Mouse (Mus musculus) spleen, adult 2 months (tissue): ENCODE data around the gene Syngr1. TPM values are rescaled to one million over a fixed set of nuclear protein-coding genes. Genes with fewer than 3 reads are reported as not detected.

ENCODE experiments used
- DNase-seq, 2 experiments: peaks; one replicate each; pipeline versions ENCODE4 v3.0.0 to v3.0.0-alpha.2; 2012 to 2021; ENCODE audit warnings: low spot score in 2 of 2, low read depth in 1 of 2
- H3K27ac ChIP-seq: fragments of 200-500 bp; 2 replicates; pipeline ENCODE4 v1.5.1; 2012; ENCODE audit warnings: low read length, inconsistent platforms; ENCODE audit not compliant: insufficient read depth
- H3K27me3 ChIP-seq: fragments of 200-500 bp; 2 replicates; pipeline ENCODE4 v1.6.1; 2012; ENCODE audit warnings: mild to moderate bottlenecking, moderate library complexity, low read length, inconsistent platforms; ENCODE audit not compliant: control insufficient read depth, insufficient read depth
- H3K36me3 ChIP-seq: fragments of 200-500 bp; 2 replicates; pipeline ENCODE4 v1.6.1; 2012; ENCODE audit warnings: mild to moderate bottlenecking, low read length, inconsistent platforms; ENCODE audit not compliant: control insufficient read depth, insufficient read depth
- H3K4me1 ChIP-seq: fragments of 200-500 bp; 2 replicates; pipeline ENCODE4 v1.6.1; 2011; ENCODE audit warnings: inconsistent platforms; ENCODE audit not compliant: control insufficient read depth, insufficient read depth, insufficient read length
- H3K4me3 ChIP-seq: fragments of 200-500 bp; 2 replicates; pipeline ENCODE4 v1.5.1; 2011; ENCODE audit warnings: mild to moderate bottlenecking, inconsistent platforms; ENCODE audit not compliant: insufficient read depth, insufficient read length; ENCODE audit errors: extremely low read depth
- CTCF ChIP-seq: fragments of 200-500 bp; IDR thresholded peaks from 2 replicates; pipeline ENCODE4 v1.5.1; 2011; ENCODE audit warnings: mild to moderate bottlenecking, inconsistent platforms; ENCODE audit not compliant: insufficient read depth, insufficient read length, insufficient replicate concordance; ENCODE audit errors: extremely low read depth
- POLR2A ChIP-seq: fragments of 200-500 bp; IDR thresholded peaks from 2 replicates; pipeline ENCODE4 v1.6.1; 2011; ENCODE audit warnings: low read depth, low read length, inconsistent platforms
- WGBS: fragments of 180-500 bp; shearing (Covaris S2); methylation state at CpG from one replicate; pipeline ENCODE4 v1.1.7; 2018; 5-methylcytosine and 5-hydroxymethylcytosine counted together
- polyA plus RNA-seq: library from polyadenylated mRNA; depleted of rRNA; stranded (reverse); fragments of >200 nt; gene quantifications from 2 replicates; pipeline ENCODE4 v1.2.3, GENCODE M21; 2012

The Syngr1 gene
- polyA plus RNA-seq, 1 experiment = 9.9 TPM

- Histone ChIP-seq H3K4me1 (peaks cover 3% of the 10 kb centered on the region), H3K36me3 (no peaks in the 10 kb centered on the region), H3K27me3 (peaks cover 5% of the 10 kb centered on the region; the same call in 1 of the 2 replicates), H3K4me3 (no peak overlapping the region), H3K27ac (no peak overlapping the region)
- TF ChIP-seq POLR2A = no peak
- no peak for TF ChIP-seq CTCF
- 83% methylated on average over 11 of the region's 11 CpGs for WGBS
- DNase-seq = no peak
Observed at GRCm38 (mm10) chr15:80090155-80090554, 979 bp upstream of the Syngr1 start.

GRCm38 (mm10) chr15:80090741-80091120 is 403 bp upstream of the Syngr1 start:
- TF ChIP-seq POLR2A (no peak), CTCF (no peak)
- Histone ChIP-seq H3K27me3 (peaks cover 5% of the 10 kb centered on the region; the same call in 1 of the 2 replicates), H3K4me3 (peak overlapping the region; percentile 60), H3K27ac (no peak overlapping the region), H3K4me1 (peaks cover 3% of the 10 kb centered on the region), H3K36me3 (no peaks in the 10 kb centered on the region)
- 2% methylated on average over 17 of the region's 17 CpGs for WGBS
- DNase-seq = no peak

- no peaks in the 10 kb centered on the region for H3K36me3 ChIP-seq
- H3K27me3 ChIP-seq = peaks cover 5% of the 10 kb centered on the region; the same call in 1 of the 2 replicates
- no peak for TF ChIP-seq POLR2A
- TF ChIP-seq CTCF = no peak
- H3K27ac ChIP-seq = no peak overlapping the region
- H3K4me3 ChIP-seq = no peak overlapping the region
- DNase-seq = no peak
- 79% methylated on average over 7 of the region's 7 CpGs for WGBS
- H3K4me1 ChIP-seq = peaks cover 3% of the 10 kb centered on the region
Observed at GRCm38 (mm10) chr15:80092041-80092441, 907 bp downstream of the Syngr1 start.

- H3K27me3 ChIP-seq = peaks cover 5% of the 10 kb centered on the region; the same call in 1 of the 2 replicates
- TF ChIP-seq CTCF (no peak), POLR2A (no peak)
- no peak for DNase-seq
- H3K27ac ChIP-seq = no peak overlapping the region
- no peaks in the 10 kb centered on the region for H3K36me3 ChIP-seq
- 62% methylated on average over 8 of the region's 8 CpGs for WGBS
- H3K4me3 ChIP-seq = no peak overlapping the region
- H3K4me1 ChIP-seq = peaks cover 3% of the 10 kb centered on the region
Observed at GRCm38 (mm10) chr15:80092599-80092998, 1.5 kb downstream of the Syngr1 start.

- WGBS = 95% methylated on average over 13 of the region's 13 CpGs
- H3K36me3 ChIP-seq = no peaks in the 10 kb centered on the region
- peaks cover 5% of the 10 kb centered on the region; the same call in 1 of the 2 replicates for H3K27me3 ChIP-seq
- H3K4me1 ChIP-seq = peaks cover 3% of the 10 kb centered on the region
- no peak for TF ChIP-seq CTCF
- no peak for DNase-seq
- no peak overlapping the region for H3K27ac ChIP-seq
- no peak overlapping the region for H3K4me3 ChIP-seq
Observed at GRCm38 (mm10) chr15:80094201-80094600, 3.1 kb downstream of the Syngr1 start.

- 100% methylated on average over 1 of the region's 1 CpGs for WGBS
- TF ChIP-seq CTCF = no peak
- TF ChIP-seq POLR2A = no peak
- no peak for DNase-seq
- H3K4me3 ChIP-seq = no peak overlapping the region
- peaks cover 5% of the 10 kb centered on the region; the same call in 1 of the 2 replicates for H3K27me3 ChIP-seq
- H3K27ac ChIP-seq = no peak overlapping the region
- peaks cover 3% of the 10 kb centered on the region for H3K4me1 ChIP-seq
- no peaks in the 10 kb centered on the region for H3K36me3 ChIP-seq
Observed at GRCm38 (mm10) chr15:80095596-80095995, 4.5 kb downstream of the Syngr1 start.

GRCm38 (mm10) chr15:80096406-80096805 is 5.3 kb downstream of the Syngr1 start:
- H3K27ac ChIP-seq = no peak overlapping the region; the same call in 1 of the 2 replicates
- no peaks in the 10 kb centered on the region for H3K36me3 ChIP-seq
- H3K4me3 ChIP-seq = no peak overlapping the region
- 94% methylated on average over 10 of the region's 10 CpGs for WGBS
- no peak for TF ChIP-seq CTCF
- no peak for TF ChIP-seq POLR2A
- H3K27me3 ChIP-seq = peaks cover 2% of the 10 kb centered on the region; the same call in 1 of the 2 replicates
- H3K4me1 ChIP-seq = peaks cover 2% of the 10 kb centered on the region; the same call in 1 of the 2 replicates
- no peak for DNase-seq
